Mouse (Mus musculus) limb, embryonic 13.5 days (tissue): Measurements from ENCODE around the gene Gm28035. TPM values are rescaled to one million over a fixed set of nuclear protein-coding genes. Genes with fewer than 3 reads are reported as not detected.

Source experiments
- ATAC-seq: fragments of 200-750 bp; cut with Nextera tagmentation; 2 replicates; pipeline ENCODE4 v1.8.0; 2017; ENCODE audit warnings: low read depth, moderate number of reproducible peaks, moderate TSS enrichment; ENCODE audit not compliant: low FRiP score
- H3K27ac ChIP-seq: fragments of 300-500 bp; sonication (generic); 2 replicates; pipeline ENCODE4 v1.5.1; 2015; ENCODE audit warnings: inconsistent platforms, mild to moderate bottlenecking, moderate library complexity
- H3K27me3 ChIP-seq: fragments of 300-500 bp; sonication (generic); 2 replicates; pipeline ENCODE4 v1.6.1; 2015; ENCODE audit warnings: mild to moderate bottlenecking, inconsistent platforms
- H3K36me3 ChIP-seq: fragments of 300-500 bp; sonication (generic); 2 replicates; pipeline ENCODE4 v1.6.1; 2015; ENCODE audit warnings: inconsistent platforms, mild to moderate bottlenecking, moderate library complexity
- H3K4me1 ChIP-seq: fragments of 300-500 bp; sonication (generic); 2 replicates; pipeline ENCODE4 v1.6.1; 2015; ENCODE audit warnings: inconsistent platforms
- H3K4me2 ChIP-seq: fragments of 300-500 bp; sonication (generic); replicated peaks from 2 replicates; pipeline ENCODE4 v1.6.1; 2015; ENCODE audit warnings: inconsistent platforms, mild to moderate bottlenecking, moderate library complexity
- H3K4me3 ChIP-seq: fragments of 300-500 bp; sonication (generic); 2 replicates; pipeline ENCODE4 v1.5.1; 2015; ENCODE audit warnings: moderate library complexity, mild to moderate bottlenecking, inconsistent platforms
- H3K9ac ChIP-seq: fragments of 300-500 bp; sonication (generic); 2 replicates; pipeline ENCODE4 v1.6.1; 2015; ENCODE audit warnings: mild to moderate bottlenecking, inconsistent platforms
- H3K9me3 ChIP-seq: fragments of 300-500 bp; sonication (generic); 2 replicates; pipeline ENCODE4 v1.6.1; 2016; ENCODE audit warnings: inconsistent platforms
- WGBS: fragments of 180-500 bp; shearing (Covaris S2); methylation state at CpG from one replicate; pipeline ENCODE4 v1.1.7; 2015; 5-methylcytosine and 5-hydroxymethylcytosine counted together
- polyA plus RNA-seq: library from polyadenylated mRNA; unstranded; fragments of >200 nt; fragmentation: Nextera tagmentation; extraction: Ambion mirVana; gene quantifications from 2 replicates; pipeline ENCODE4 v1.2.1, GENCODE M21; 2015

Gm28035 gene
- polyA plus RNA-seq, 1 experiment from 2014 or later = 0.22 TPM

- no peak for ATAC-seq
- H3K36me3 ChIP-seq = peaks cover 93% of the 10 kb centered on the region
Measured at GRCm38 (mm10) chr2:30256616-30257350, 16.4 kb downstream of the Gm28035 start.

GRCm38 (mm10) chr2:30257699-30258460 lies 17.5 kb downstream of the Gm28035 start:
- no peak overlapping the region for H3K27ac ChIP-seq
- H3K4me1 ChIP-seq = 0 out of 2 replicates have a peak, but pooled peaks cover under 1% of the 10 kb centered on the region
- H3K27me3 ChIP-seq = no peaks in the 10 kb centered on the region
- no peak overlapping the region for H3K4me2 ChIP-seq
- no peak for ATAC-seq
- no peak overlapping the region; the same call in 1 of the 2 replicates for H3K9ac ChIP-seq
- no peaks in the 10 kb centered on the region for H3K9me3 ChIP-seq
- no peak overlapping the region for H3K4me3 ChIP-seq
- peaks cover 98% of the 10 kb centered on the region for H3K36me3 ChIP-seq
- 78% methylated on average over 7 of the region's 7 CpGs for WGBS

More at GRCm38 (mm10) chr2:30256616-30257350, 16.4 kb downstream of the Gm28035 start:
- 96% methylated on average over 30 of the region's 30 CpGs for WGBS
- Histone ChIP-seq H3K9me3 (no peaks in the 10 kb centered on the region), H3K9ac (no peak overlapping the region), H3K4me3 (no peak overlapping the region), H3K27me3 (no peaks in the 10 kb centered on the region), H3K4me1 (peaks cover 4% of the 10 kb centered on the region; the same call in 1 of the 2 replicates), H3K27ac (no peak overlapping the region), H3K4me2 (no peak overlapping the region)

- H3K9me3 ChIP-seq = no peaks in the 10 kb centered on the region
- H3K9ac ChIP-seq = no peak overlapping the region
- H3K36me3 ChIP-seq = peaks cover 98% of the 10 kb centered on the region
- H3K27me3 ChIP-seq = no peaks in the 10 kb centered on the region
- H3K27ac ChIP-seq = no peak overlapping the region
- ATAC-seq = no peak
- 0 out of 2 replicates have a peak, but pooled peaks cover 3% of the 10 kb centered on the region for H3K4me1 ChIP-seq
- no peak overlapping the region for H3K4me3 ChIP-seq
- 81% methylated on average over 4 of the region's 4 CpGs for WGBS
- H3K4me2 ChIP-seq = no peak overlapping the region
Measured at GRCm38 (mm10) chr2:30258600-30258999, 18.2 kb downstream of the Gm28035 start.

GRCm38 (mm10) chr2:30259131-30260064 lies 19.0 kb downstream of the Gm28035 start:
- Histone ChIP-seq H3K36me3 (peaks cover 98% of the 10 kb centered on the region), H3K4me2 (no peak overlapping the region), H3K27ac (no peak overlapping the region), H3K4me1 (peaks cover 9% of the 10 kb centered on the region), H3K4me3 (no peak overlapping the region), H3K9ac (no peak overlapping the region), H3K27me3 (no peaks in the 10 kb centered on the region), H3K9me3 (no peaks in the 10 kb centered on the region)
- no peak for ATAC-seq
- 87% methylated on average over 15 of the region's 15 CpGs for WGBS

- no peaks in the 10 kb centered on the region for H3K27me3 ChIP-seq
- 84% methylated on average over 4 of the region's 4 CpGs for WGBS
- no peak for ATAC-seq
- H3K9ac ChIP-seq = no peak overlapping the region
- H3K36me3 ChIP-seq = peaks cover 89% of the 10 kb centered on the region
- H3K9me3 ChIP-seq = no peaks in the 10 kb centered on the region
- no peak overlapping the region for H3K4me2 ChIP-seq
- H3K4me1 ChIP-seq = peaks cover 27% of the 10 kb centered on the region
- no peak overlapping the region for H3K4me3 ChIP-seq
- no peak overlapping the region for H3K27ac ChIP-seq
Measured at GRCm38 (mm10) chr2:30261064-30261736, 20.8 kb downstream of the Gm28035 start.

GRCm38 (mm10) chr2:30261921-30262839 lies 21.8 kb downstream of the Gm28035 start:
- no peak for ATAC-seq
- 91% methylated on average over 18 of the region's 18 CpGs for WGBS
- H3K27me3 ChIP-seq = no peaks in the 10 kb centered on the region
- peaks cover 37% of the 10 kb centered on the region for H3K4me1 ChIP-seq
- no peak overlapping the region for H3K4me3 ChIP-seq
- no peak overlapping the region for H3K4me2 ChIP-seq
- H3K36me3 ChIP-seq = peaks cover 79% of the 10 kb centered on the region
- H3K9me3 ChIP-seq = no peaks in the 10 kb centered on the region
- no peak overlapping the region for H3K27ac ChIP-seq
- no peak overlapping the region for H3K9ac ChIP-seq

- H3K9me3 ChIP-seq = no peaks in the 10 kb centered on the region
- no peak overlapping the region for H3K27ac ChIP-seq
- no peak overlapping the region for H3K4me3 ChIP-seq
- no peak overlapping the region for H3K9ac ChIP-seq
- no peak overlapping the region for H3K4me2 ChIP-seq
- H3K27me3 ChIP-seq = no peaks in the 10 kb centered on the region
- WGBS = 68% methylated on average over 4 of the region's 4 CpGs
- no peak for ATAC-seq
- H3K4me1 ChIP-seq = peaks cover 37% of the 10 kb centered on the region
- peaks cover 71% of the 10 kb centered on the region for H3K36me3 ChIP-seq
Measured at GRCm38 (mm10) chr2:30262840-30263441, 22.6 kb downstream of the Gm28035 start.

GRCm38 (mm10) chr2:30263811-30264210 lies 23.4 kb downstream of the Gm28035 start:
- no peak overlapping the region for H3K4me2 ChIP-seq
- peaks cover 37% of the 10 kb centered on the region for H3K4me1 ChIP-seq
- H3K27ac ChIP-seq = 0 out of 2 replicates have a peak overlapping the region, but pooled peaks have one; percentile 86
- no peak for ATAC-seq
- H3K36me3 ChIP-seq = peaks cover 62% of the 10 kb centered on the region
- WGBS = 89% methylated on average over 6 of the region's 6 CpGs
- H3K4me3 ChIP-seq = no peak overlapping the region
- no peaks in the 10 kb centered on the region for H3K27me3 ChIP-seq
- H3K9ac ChIP-seq = no peak overlapping the region
- no peaks in the 10 kb centered on the region for H3K9me3 ChIP-seq

GRCm38 (mm10) chr2:30264671-30265519 lies 24.5 kb downstream of the Gm28035 start:
- WGBS = 44% methylated on average over 7 of the region's 7 CpGs
- peaks cover 42% of the 10 kb centered on the region for H3K4me1 ChIP-seq
- H3K36me3 ChIP-seq = peaks cover 52% of the 10 kb centered on the region
- no peak overlapping the region for H3K4me3 ChIP-seq
- peak overlapping the region; percentile 86 for H3K27ac ChIP-seq
- H3K9me3 ChIP-seq = no peaks in the 10 kb centered on the region
- ATAC-seq = no peak
- no peak overlapping the region for H3K4me2 ChIP-seq
- H3K9ac ChIP-seq = peak overlapping the region; percentile 4; the same call in 1 of the 2 replicates
- H3K27me3 ChIP-seq = no peaks in the 10 kb centered on the region
